Mouse (Mus musculus): ENCODE data around the gene Gpr152. TPM values are rescaled to one million over a fixed set of nuclear protein-coding genes. Genes with fewer than 3 reads are reported as not detected.
"Not testable (repeated sequence)": the region's sequence is repeated elsewhere in the genome, so short reads cannot be mapped to it uniquely, and the experiment has no call there.

The Gpr152 gene
- polyA plus RNA-seq, 1 experiment from 2014 or later: not detected

GRCm38 (mm10) chr19:4131075-4131474 is 8.5 kb upstream of the Gpr152 start:
- Histone ChIP-seq H3K27ac (ENCODE audit: low read depth) (no peak overlapping the region), H3K4me3 (ENCODE audit: low read depth, low read length) (no peak overlapping the region), H3K4me2 (ENCODE audit: low read length) (no peak overlapping the region), H3K36me3 (ENCODE audit: control insufficient read depth, insufficient read depth, low read length) (peaks cover 52% of the 10 kb centered on the region), H3K9ac (ENCODE audit: low read length) (no peak overlapping the region), H3K27me3 (replicated peaks; ENCODE audit: control insufficient read depth, insufficient read depth, low read length) (no peaks in the 10 kb centered on the region), H3K9me3 (ENCODE audit: control insufficient read depth, low read length) (no peaks in the 10 kb centered on the region), H3K4me1 (replicated peaks; ENCODE audit: control insufficient read depth, insufficient read depth, low read length) (peaks cover 7% of the 10 kb centered on the region)
- WGBS: 94% methylated on average over 5 of the region's 5 CpGs
- ATAC-seq (replicated peaks; ENCODE audit: low FRiP score, low TSS enrichment, low read depth) (no peak), DNase-seq (ENCODE audit: low spot score) (no peak)

- WGBS: 90% methylated on average over 2 of the region's 2 CpGs
- DNase-seq (ENCODE audit: low spot score) (no peak), ATAC-seq (replicated peaks; ENCODE audit: low FRiP score, low TSS enrichment, low read depth) (no peak)
- H3K36me3 ChIP-seq (ENCODE audit: control insufficient read depth, insufficient read depth, low read length): peaks cover 52% of the 10 kb centered on the region
- H3K9ac ChIP-seq (ENCODE audit: low read length): no peak overlapping the region
- peaks cover 5% of the 10 kb centered on the region for H3K4me1 ChIP-seq (replicated peaks; ENCODE audit: control insufficient read depth, insufficient read depth, low read length)
- no peaks in the 10 kb centered on the region for H3K27me3 ChIP-seq (replicated peaks; ENCODE audit: control insufficient read depth, insufficient read depth, low read length)
- no peak overlapping the region for H3K4me3 ChIP-seq (ENCODE audit: low read depth, low read length)
- H3K4me2 ChIP-seq (ENCODE audit: low read length): no peak overlapping the region
- no peaks in the 10 kb centered on the region for H3K9me3 ChIP-seq (ENCODE audit: control insufficient read depth, low read length)
- no peak overlapping the region for H3K27ac ChIP-seq (ENCODE audit: low read depth)
These were observed 7.8 kb upstream of the Gpr152 start for GRCm38 (mm10) chr19:4131768-4132167.

GRCm38 (mm10) chr19:4134354-4134753 is 5.2 kb upstream of the Gpr152 start:
- DNase-seq (ENCODE audit: low spot score): no peak
- peaks cover 38% of the 10 kb centered on the region for H3K36me3 ChIP-seq (ENCODE audit: control insufficient read depth, insufficient read depth, low read length)
- H3K27ac ChIP-seq (ENCODE audit: low read depth): no peak overlapping the region
- H3K4me3 ChIP-seq (ENCODE audit: low read depth, low read length): no peak overlapping the region
- WGBS: 90% methylated on average over 4 of the region's 4 CpGs
- H3K9me3 ChIP-seq (ENCODE audit: control insufficient read depth, low read length): no peaks in the 10 kb centered on the region
- no peak overlapping the region for H3K9ac ChIP-seq (ENCODE audit: low read length)
- ATAC-seq (replicated peaks; ENCODE audit: low FRiP score, low TSS enrichment, low read depth): no peak
- H3K4me1 ChIP-seq (replicated peaks; ENCODE audit: control insufficient read depth, insufficient read depth, low read length): no peaks in the 10 kb centered on the region
- H3K4me2 ChIP-seq (ENCODE audit: low read length): no peak overlapping the region
- no peaks in the 10 kb centered on the region for H3K27me3 ChIP-seq (replicated peaks; ENCODE audit: control insufficient read depth, insufficient read depth, low read length)

- not testable (repeated sequence) for H3K9me3 ChIP-seq (ENCODE audit: control insufficient read depth, low read length); ATAC-seq (replicated peaks; ENCODE audit: low FRiP score, low TSS enrichment, low read depth); H3K27me3 ChIP-seq (replicated peaks; ENCODE audit: control insufficient read depth, insufficient read depth, low read length); H3K4me1 ChIP-seq (replicated peaks; ENCODE audit: control insufficient read depth, insufficient read depth, low read length); H3K4me2 ChIP-seq (ENCODE audit: low read length); H3K4me3 ChIP-seq (ENCODE audit: low read depth, low read length); DNase-seq (ENCODE audit: low spot score); H3K9ac ChIP-seq (ENCODE audit: low read length); H3K27ac ChIP-seq (ENCODE audit: low read depth)
- peaks cover 30% of the 10 kb centered on the region for H3K36me3 ChIP-seq (ENCODE audit: control insufficient read depth, insufficient read depth, low read length)
- WGBS: 89% methylated on average over 6 of the region's 6 CpGs
These were observed 4.2 kb upstream of the Gpr152 start for GRCm38 (mm10) chr19:4135229-4135962.

- H3K27ac ChIP-seq (ENCODE audit: low read depth); H3K4me1 ChIP-seq (replicated peaks; ENCODE audit: control insufficient read depth, insufficient read depth, low read length); H3K4me3 ChIP-seq (ENCODE audit: low read depth, low read length); H3K4me2 ChIP-seq (ENCODE audit: low read length); H3K27me3 ChIP-seq (replicated peaks; ENCODE audit: control insufficient read depth, insufficient read depth, low read length); H3K9ac ChIP-seq (ENCODE audit: low read length); H3K9me3 ChIP-seq (ENCODE audit: control insufficient read depth, low read length); DNase-seq (ENCODE audit: low spot score): not testable (repeated sequence)
- ATAC-seq (replicated peaks; ENCODE audit: low FRiP score, low TSS enrichment, low read depth): peak; percentile 43; the same call in 1 of the 2 replicates
- WGBS: 27% methylated on average over 8 of the region's 8 CpGs
- H3K36me3 ChIP-seq (ENCODE audit: control insufficient read depth, insufficient read depth, low read length): peaks cover 25% of the 10 kb centered on the region
These were observed 3.6 kb upstream of the Gpr152 start for GRCm38 (mm10) chr19:4135963-4136345.

- no peaks in the 10 kb centered on the region for H3K27me3 ChIP-seq (replicated peaks; ENCODE audit: control insufficient read depth, insufficient read depth, low read length)
- no peak overlapping the region for H3K4me3 ChIP-seq (ENCODE audit: low read depth, low read length)
- no peak overlapping the region for H3K27ac ChIP-seq (ENCODE audit: low read depth)
- H3K4me1 ChIP-seq (replicated peaks; ENCODE audit: control insufficient read depth, insufficient read depth, low read length): no peaks in the 10 kb centered on the region
- no peaks in the 10 kb centered on the region for H3K9me3 ChIP-seq (ENCODE audit: control insufficient read depth, low read length)
- WGBS: 78% methylated on average over 5 of the region's 5 CpGs
- H3K36me3 ChIP-seq (ENCODE audit: control insufficient read depth, insufficient read depth, low read length): peaks cover 19% of the 10 kb centered on the region
- no peak for DNase-seq (ENCODE audit: low spot score)
- H3K9ac ChIP-seq (ENCODE audit: low read length): no peak overlapping the region
- no peak for ATAC-seq (replicated peaks; ENCODE audit: low FRiP score, low TSS enrichment, low read depth)
- H3K4me2 ChIP-seq (ENCODE audit: low read length): no peak overlapping the region
These were observed 3.1 kb upstream of the Gpr152 start for GRCm38 (mm10) chr19:4136463-4136862.

GRCm38 (mm10) chr19:4137913-4138312 is 1.7 kb upstream of the Gpr152 start:
- DNase-seq (ENCODE audit: low spot score) (no peak), ATAC-seq (replicated peaks; ENCODE audit: low FRiP score, low TSS enrichment, low read depth) (no peak)
- WGBS: 73% methylated on average over 5 of the region's 5 CpGs
- Histone ChIP-seq H3K27ac (ENCODE audit: low read depth) (no peak overlapping the region), H3K27me3 (replicated peaks; ENCODE audit: control insufficient read depth, insufficient read depth, low read length) (no peaks in the 10 kb centered on the region), H3K4me1 (replicated peaks; ENCODE audit: control insufficient read depth, insufficient read depth, low read length) (no peaks in the 10 kb centered on the region), H3K4me2 (ENCODE audit: low read length) (no peak overlapping the region), H3K9me3 (ENCODE audit: control insufficient read depth, low read length) (no peaks in the 10 kb centered on the region), H3K9ac (ENCODE audit: low read length) (no peak overlapping the region), H3K36me3 (ENCODE audit: control insufficient read depth, insufficient read depth, low read length) (0 out of 2 replicates have a peak, but pooled peaks cover 5% of the 10 kb centered on the region), H3K4me3 (ENCODE audit: low read depth, low read length) (no peak overlapping the region)

- Histone ChIP-seq H3K9me3 (ENCODE audit: control insufficient read depth, low read length) (no peaks in the 10 kb centered on the region), H3K36me3 (ENCODE audit: control insufficient read depth, insufficient read depth, low read length) (no peaks in the 10 kb centered on the region), H3K4me1 (replicated peaks; ENCODE audit: control insufficient read depth, insufficient read depth, low read length) (no peaks in the 10 kb centered on the region), H3K27me3 (replicated peaks; ENCODE audit: control insufficient read depth, insufficient read depth, low read length) (no peaks in the 10 kb centered on the region), H3K4me2 (ENCODE audit: low read length) (no peak overlapping the region), H3K4me3 (ENCODE audit: low read depth, low read length) (no peak overlapping the region), H3K27ac (ENCODE audit: low read depth) (no peak overlapping the region), H3K9ac (ENCODE audit: low read length) (no peak overlapping the region)
- WGBS: 72% methylated on average over 6 of the region's 6 CpGs
- ATAC-seq (replicated peaks; ENCODE audit: low FRiP score, low TSS enrichment, low read depth): no peak
- DNase-seq (ENCODE audit: low spot score): no peak
These were observed 560 bp downstream of the Gpr152 start for GRCm38 (mm10) chr19:4140147-4140546.
